ENCODE assay signal across 8 mouse cellular contexts in the genomic region with DNA sequence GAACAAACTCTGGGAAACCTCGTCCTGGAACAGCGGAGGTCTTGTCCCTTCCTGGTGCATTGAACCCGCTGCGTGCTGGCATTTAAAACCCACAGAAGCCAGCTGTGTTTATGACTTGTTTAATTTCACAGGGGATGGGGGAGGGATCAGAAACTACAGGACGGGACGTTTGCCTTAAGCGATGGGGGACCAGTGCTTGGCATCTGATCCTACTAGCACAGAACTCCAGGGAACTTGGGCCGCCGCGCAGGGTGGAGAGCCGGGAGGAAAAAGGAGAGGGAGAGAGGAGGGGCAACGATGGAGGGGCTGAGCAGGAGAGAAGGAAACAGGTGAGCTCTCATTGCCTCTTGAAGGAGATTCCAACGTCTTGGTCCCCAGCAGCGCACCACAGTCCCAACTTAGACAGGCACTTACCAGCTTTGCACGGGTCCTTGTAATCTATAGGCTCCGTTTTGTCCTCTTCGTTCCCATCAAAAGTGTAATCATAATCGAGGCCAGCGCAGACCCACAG. TPM values are rescaled to one million over a fixed set of nuclear protein-coding genes. Genes with fewer than 3 reads are reported as not detected.
DNase-seq lines count a peak whose midpoint lies in the region; ATAC-seq and TF ChIP-seq lines count a peak whose summit lies in the region.

No protein-coding gene starts in this region.

- H3K27me3 ChIP-seq in forebrain, embryonic 10.5 days (ENCODE audit: poor library complexity, severe bottlenecking) = peaks cover 49% of the 10 kb centered on the region
- no peaks in the 10 kb centered on the region for H3K27me3 ChIP-seq in intestine, embryonic 16.5 days (replicated peaks; ENCODE audit: control insufficient read depth, insufficient read depth, low read length)
- H3K27me3 ChIP-seq in lung, postnatal 0 days (replicated peaks; ENCODE audit: insufficient read depth, low read length) = no peaks in the 10 kb centered on the region; the same call in 1 of the 2 replicates
- peaks cover 12% of the 10 kb centered on the region for H3K27me3 ChIP-seq in stomach, embryonic 16.5 days (ENCODE audit: control insufficient read depth, insufficient read depth, low read length)

- H3K4me1 ChIP-seq in forebrain, embryonic 10.5 days = peaks cover 25% of the 10 kb centered on the region
- H3K4me1 ChIP-seq in intestine, embryonic 16.5 days (ENCODE audit: control insufficient read depth, insufficient read depth, low read length) = peaks cover 8% of the 10 kb centered on the region
- 0 out of 2 replicates have a peak, but pooled peaks cover 3% of the 10 kb centered on the region for H3K4me1 ChIP-seq in lung, postnatal 0 days (ENCODE audit: insufficient read depth, low read depth, low read length)
- peaks cover 16% of the 10 kb centered on the region for H3K4me1 ChIP-seq in stomach, embryonic 16.5 days (ENCODE audit: control insufficient read depth, insufficient read depth, low read length)

- no peak for TF ChIP-seq EP300 in lung, postnatal 0 days (IDR thresholded peaks at IDR 0.05)

- DNase-seq in heart, adult 18-20 months = peak; percentile 4 to 21
- DNase-seq in heart, adult 9 months (ENCODE audit: low spot score in 2 of 2) = no peak
- peak; percentile 5 for DNase-seq in adrenal gland, postnatal 14 days
- DNase-seq in forebrain, embryonic 10.5 days (ENCODE audit: extremely low spot score, low spot score) = peak; percentile 40
- peak; percentile 14 for DNase-seq in lung, postnatal 0 days (ENCODE audit: low spot score)
- no peak for DNase-seq in layer of hippocampus, adult 11-12 months (ENCODE audit: low spot score)

- ATAC-seq in intestine, embryonic 16.5 days = peak; percentile 47
- ATAC-seq in lung, postnatal 0 days = peak; percentile 27; the same call in 1 of the 2 replicates
- ATAC-seq in stomach, embryonic 16.5 days (ENCODE audit: insufficient read depth, low FRiP score) = peak; percentile 25; the same call in 1 of the 2 replicates

- no peaks in the 10 kb centered on the region for H3K36me3 ChIP-seq in forebrain, embryonic 10.5 days (replicated peaks)
- H3K36me3 ChIP-seq in intestine, embryonic 16.5 days (ENCODE audit: control insufficient read depth, insufficient read depth, low read length) = no peaks in the 10 kb centered on the region
- H3K36me3 ChIP-seq in lung, postnatal 0 days (ENCODE audit: insufficient read depth, low read length) = no peaks in the 10 kb centered on the region
- no peaks in the 10 kb centered on the region for H3K36me3 ChIP-seq in stomach, embryonic 16.5 days (ENCODE audit: control insufficient read depth, insufficient read depth, low read length)

- peak overlapping the region; percentile 74 for H3K27ac ChIP-seq in forebrain, embryonic 10.5 days
- H3K27ac ChIP-seq in intestine, embryonic 16.5 days (ENCODE audit: low read length) = no peak overlapping the region
- no peak overlapping the region for H3K27ac ChIP-seq in lung, postnatal 0 days (ENCODE audit: low read length)
- H3K27ac ChIP-seq in stomach, embryonic 16.5 days (ENCODE audit: low read length) = no peak overlapping the region

- TF ChIP-seq CTCF in lung, postnatal 0 days (IDR thresholded peaks at IDR 0.05) = no peak

- H3K9ac ChIP-seq in intestine, embryonic 16.5 days (ENCODE audit: low read depth, low read length) = peak overlapping the region; percentile 69
- no peak overlapping the region for H3K9ac ChIP-seq in lung, postnatal 0 days (replicated peaks; ENCODE audit: low read depth)
- H3K9ac ChIP-seq in stomach, embryonic 16.5 days (ENCODE audit: low read length) = peak overlapping the region; percentile 68

- WGBS in forebrain, embryonic 10.5 days = under 1% methylated on average over 19 of the region's 19 CpGs
- WGBS in intestine, embryonic 16.5 days = under 1% methylated on average over 19 of the region's 19 CpGs
- WGBS in lung, postnatal 0 days = under 1% methylated on average over 19 of the region's 19 CpGs
- 1% methylated on average over 19 of the region's 19 CpGs for WGBS in stomach, embryonic 16.5 days

- H3K4me3 ChIP-seq in forebrain, embryonic 10.5 days = peak overlapping the region; percentile 73
- peak overlapping the region; percentile 62 for H3K4me3 ChIP-seq in intestine, embryonic 16.5 days (ENCODE audit: low read length)
- H3K4me3 ChIP-seq in lung, postnatal 0 days (ENCODE audit: low read depth, low read length) = peak overlapping the region; percentile 58
- H3K4me3 ChIP-seq in stomach, embryonic 16.5 days (replicated peaks; ENCODE audit: low read length) = peak overlapping the region; percentile 65

- H3K9me3 ChIP-seq in forebrain, embryonic 10.5 days = no peaks in the 10 kb centered on the region
- no peaks in the 10 kb centered on the region for H3K9me3 ChIP-seq in intestine, embryonic 16.5 days (ENCODE audit: control insufficient read depth, low read length)
- no peaks in the 10 kb centered on the region for H3K9me3 ChIP-seq in lung, postnatal 0 days (ENCODE audit: low read length)
- no peaks in the 10 kb centered on the region for H3K9me3 ChIP-seq in stomach, embryonic 16.5 days (replicated peaks; ENCODE audit: control insufficient read depth, low read length)

- H3K4me2 ChIP-seq in intestine, embryonic 16.5 days (ENCODE audit: low read depth, low read length) = peak overlapping the region; percentile 96
- peak overlapping the region; percentile 97 for H3K4me2 ChIP-seq in lung, postnatal 0 days (replicated peaks; ENCODE audit: low read depth, low read length)
- peak overlapping the region; percentile 100 for H3K4me2 ChIP-seq in stomach, embryonic 16.5 days (ENCODE audit: low read depth, low read length)

RNA-seq across cellular contexts. Expression of gene Tll1, which starts 1.2 kb away (rescaled TPM):
- under 1 TPM; 0.80 to 0.97 TPM for total RNA-seq in heart, adult 18-20 months (2021)
- 1.0 and 1.5 TPM in 2 replicates for total RNA-seq in adrenal gland, postnatal 14 days (2021)
- 1.1 and 1.2 TPM in 2 replicates for polyA plus RNA-seq in forebrain, embryonic 10.5 days (2016; fragmentation: Nextera tagmentation; extraction: Ambion mirVana)
- polyA plus RNA-seq in intestine, embryonic 16.5 days (2015; fragmentation: Nextera tagmentation; extraction: Ambion mirVana) = 0.60 and 0.70 TPM in 2 replicates
- 1.7 and 2.0 TPM in 2 replicates for polyA plus RNA-seq in lung, postnatal 0 days (2015; fragmentation: Nextera tagmentation; extraction: Ambion mirVana)
- polyA plus RNA-seq in stomach, embryonic 16.5 days (2015; fragmentation: Nextera tagmentation; extraction: Ambion mirVana) = 0.74 and 1.0 TPM in 2 replicates

Comparison
In these comparisons a context has a peak if more than half of its experiments do, and no peak if none do; other contexts are left out.
1. DNase-seq: peak in heart, adult 18-20 months (2 of 2), adrenal gland, postnatal 14 days (single experiment), forebrain, embryonic 10.5 days (single experiment) and lung, postnatal 0 days (single experiment); none in heart, adult 9 months (0 of 2) and layer of hippocampus, adult 11-12 months (single experiment).
2. Peak in every context shown above with its lines, with median percentiles within 50 percentile points of each other: H3K4me3 ChIP-seq, ATAC-seq and H3K4me2 ChIP-seq.